Mouse (Mus musculus) liver, embryonic 14.5 days (tissue): ENCODE measurements around the gene Ociad1.

ENCODE experiments used
- CTCF ChIP-seq: IDR thresholded peaks from 2 replicates; pipeline ENCODE4 v1.5.1; 2016; ENCODE audit warnings: antibody characterized with exemption, low read depth, control low read depth
- EP300 ChIP-seq: IDR thresholded peaks from 2 replicates; pipeline ENCODE4 v1.6.1; 2016; ENCODE audit warnings: antibody characterized with exemption, low read depth

DNA sequence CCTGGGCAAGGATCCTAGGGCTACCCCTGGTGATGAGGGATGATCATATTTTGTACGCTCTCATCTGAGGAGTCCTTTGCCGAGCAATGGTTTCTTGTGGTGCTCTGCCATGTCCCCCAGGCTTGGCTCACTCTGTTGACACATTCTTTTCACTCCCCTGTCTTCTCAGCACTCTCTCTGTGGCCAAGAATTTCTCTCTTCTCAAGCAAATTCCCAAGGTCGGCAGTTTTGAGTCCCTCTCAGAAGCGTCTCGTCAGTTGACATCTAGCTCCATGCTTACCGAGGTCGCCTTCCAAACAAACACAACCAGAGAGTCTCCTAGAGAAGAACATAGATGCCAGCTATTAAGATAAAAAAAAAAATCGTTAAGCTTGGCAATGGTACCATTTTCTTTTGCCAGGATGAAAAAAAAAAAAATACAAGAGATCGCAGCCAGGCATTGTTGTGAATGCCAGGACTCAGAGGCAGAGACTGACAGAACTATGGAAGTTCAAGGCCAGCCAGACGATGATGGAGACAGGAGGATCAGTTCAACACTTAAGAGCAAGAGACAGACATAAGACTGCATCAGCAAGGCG, 23.9 kb upstream of the Ociad1 start:
- no peak for TF ChIP-seq EP300
- no peak for TF ChIP-seq CTCF
